Mouse (Mus musculus) layer of hippocampus, postnatal 14 days (tissue): Measurements from ENCODE around the gene Ckap2. TPM values are rescaled to one million over a fixed set of nuclear protein-coding genes. Genes with fewer than 3 reads are reported as not detected.

Source experiments
- DNase-seq, 2 experiments: peaks; one replicate each; pipeline ENCODE4 v3.0.0; 2021 to 2022; ENCODE audit warnings: low spot score in 2 of 2, mixed read lengths in 1 of 2
- long read RNA-seq, 2 experiments: library from polyadenylated mRNA; stranded (forward); transcript quantifications; one replicate each; pipeline ENCODE4 v2.0.0; 2021
- total RNA-seq, 2 experiments: library from RNA; stranded (reverse); gene quantifications; 2 replicates each; pipeline ENCODE4 v1.2.3; 2021

Gene Ckap2
- 1 to 10 TPM; 2.4 to 2.8 TPM for total RNA-seq
- long read RNA-seq, experiment 1, transcript Ckap2-201 (9 exons, 2,593 nt): major isoform, 5 of 5 reads
- long read RNA-seq, experiment 1, partial matches to known transcripts: 0 of 5 reads
- long read RNA-seq, experiment 1, other reads (novel, unspliced or antisense): 0 of 5 reads
- long read RNA-seq, experiment 2, partial matches to known transcripts: 1 of 3 reads
- long read RNA-seq, experiment 2, other reads (novel, unspliced or antisense): 0 of 3 reads

GRCm38 (mm10) chr8:22185431-22186397, at the start of gene Ckap2:
TSS of gene Ckap2 (minus strand) at chr8:22185819.
- DNase-seq: peak; percentile 84 to 88

DNA sequence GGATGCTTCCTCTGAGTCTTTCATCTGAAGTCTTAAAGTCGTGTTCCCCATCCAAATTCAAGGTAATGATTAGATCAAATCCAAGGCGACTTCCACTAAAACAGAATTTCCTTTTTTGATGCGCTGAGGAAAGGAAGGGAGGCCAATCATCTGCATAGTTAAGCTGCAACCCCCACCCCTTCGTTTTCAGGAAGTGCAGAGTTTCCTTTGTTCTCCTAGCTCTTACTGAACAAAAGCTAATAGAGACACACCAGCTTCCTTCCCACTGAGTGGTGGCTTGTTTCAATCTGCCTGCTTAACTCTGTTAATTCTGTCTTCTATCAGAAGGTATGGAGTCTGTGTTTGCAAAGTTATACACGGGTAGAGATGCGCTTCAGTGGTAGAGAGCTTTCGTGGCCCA, 43.0 kb upstream of the Ckap2 start:
- no peak for DNase-seq

GRCm38 (mm10) chr8:22227061-22227877, 41.6 kb upstream of the Ckap2 start, which contains the start of gene Thsd1:
TSS of gene Thsd1 (plus strand) at chr8:22227313.
- no peak for DNase-seq

- DNase-seq: no peak
Observed at GRCm38 (mm10) chr8:22226361-22226760, 40.7 kb upstream of the Ckap2 start.

- DNase-seq: no peak
Observed at GRCm38 (mm10) chr8:22214826-22215225, 29.2 kb upstream of the Ckap2 start.

GRCm38 (mm10) chr8:22209012-22209411, 23.4 kb upstream of the Ckap2 start:
- DNase-seq: no peak

DNA sequence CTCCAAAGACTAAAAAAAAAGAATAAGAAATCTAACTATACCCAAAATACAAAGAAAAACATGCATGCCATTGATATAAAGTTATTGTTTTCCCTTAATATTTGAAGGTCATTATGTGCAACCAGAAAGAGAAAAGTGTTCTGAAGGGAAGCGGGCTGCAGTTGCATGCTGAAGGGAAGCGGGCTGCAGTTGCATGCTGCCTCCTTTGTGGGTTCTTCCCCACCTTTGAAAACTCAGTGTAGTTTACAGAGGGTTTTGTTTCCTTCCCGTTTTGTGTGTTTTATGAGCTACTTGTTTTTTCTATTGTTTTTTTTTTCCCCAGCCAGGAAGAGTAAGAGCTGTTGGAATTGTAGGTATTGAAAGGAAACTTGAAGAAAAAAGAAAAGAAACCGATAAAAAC, 21.9 kb upstream of the Ckap2 start:
- no peak for DNase-seq

- no peak for DNase-seq
Observed at GRCm38 (mm10) chr8:22199481-22199880, 13.9 kb upstream of the Ckap2 start.

DNA sequence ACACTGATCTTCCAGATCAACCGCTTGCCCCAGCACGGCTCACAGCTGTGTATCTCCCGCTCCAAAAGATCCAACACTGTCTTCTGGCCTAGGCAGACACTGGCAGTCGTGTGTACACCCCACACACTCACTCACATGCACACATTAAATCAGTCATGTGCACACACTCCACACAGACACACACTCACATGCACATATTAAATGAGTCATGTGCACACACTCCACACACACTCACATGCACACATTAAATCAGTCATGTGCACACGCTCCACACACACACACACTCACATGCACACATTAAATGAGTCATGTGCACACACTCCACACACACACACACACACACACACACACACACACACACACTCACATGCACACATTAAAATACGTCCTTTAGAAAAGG, 12.3 kb upstream of the Ckap2 start:
- no peak for DNase-seq

- DNase-seq: no peak
Observed at GRCm38 (mm10) chr8:22193432-22194010, 7.9 kb upstream of the Ckap2 start.

DNA sequence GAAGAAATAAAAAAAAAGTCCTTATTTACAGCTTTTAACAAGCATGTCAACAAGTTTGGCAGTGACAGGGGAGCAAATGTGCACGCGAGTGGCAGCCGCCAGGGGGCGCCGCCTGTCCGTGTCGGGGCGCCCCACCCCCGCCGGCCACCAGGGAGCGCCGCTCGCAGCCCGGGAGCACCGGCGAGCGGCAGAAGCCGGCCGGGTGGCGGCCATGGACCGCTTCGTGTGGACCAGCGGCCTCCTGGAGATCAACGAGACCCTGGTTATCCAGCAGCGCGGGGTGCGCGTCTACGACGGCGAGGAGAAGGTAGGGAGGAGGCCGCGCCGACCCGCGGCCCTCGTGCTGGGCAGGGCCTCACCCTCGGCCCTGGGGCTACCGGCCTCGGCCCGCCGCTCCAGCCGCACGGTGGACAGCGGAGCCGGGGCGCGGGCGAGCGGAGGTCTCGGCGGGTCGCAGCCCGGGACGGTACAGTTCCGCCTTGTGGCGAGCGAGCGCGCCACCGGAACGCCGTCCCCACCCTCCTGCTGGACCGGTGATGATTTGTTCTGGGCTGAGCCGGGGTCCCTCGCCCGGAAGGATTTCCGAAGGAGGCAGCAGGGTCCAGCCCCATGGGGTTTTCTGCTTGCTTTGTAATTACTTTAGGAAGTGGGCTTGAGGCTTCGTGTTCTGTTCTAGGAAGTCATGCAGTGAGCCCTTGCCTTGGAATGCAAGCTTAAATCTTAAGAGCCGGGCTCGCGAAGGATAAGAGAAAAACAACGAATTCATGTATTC, 7.2 kb upstream of the Ckap2 start, which contains the start of gene Vps36:
Gene Vps36 (plus strand): TSS at position 150 of the 772 bp plus-strand sequence.
- DNase-seq: peak; percentile 87 to 90

- no peak for DNase-seq
Observed at GRCm38 (mm10) chr8:22184884-22185283, 735 bp downstream of the Ckap2 start.

- DNase-seq: no peak
Observed at GRCm38 (mm10) chr8:22175966-22176365, 9.7 kb downstream of the Ckap2 start.

- no peak for DNase-seq
Observed at GRCm38 (mm10) chr8:22169167-22169566, 16.5 kb downstream of the Ckap2 start.

DNA sequence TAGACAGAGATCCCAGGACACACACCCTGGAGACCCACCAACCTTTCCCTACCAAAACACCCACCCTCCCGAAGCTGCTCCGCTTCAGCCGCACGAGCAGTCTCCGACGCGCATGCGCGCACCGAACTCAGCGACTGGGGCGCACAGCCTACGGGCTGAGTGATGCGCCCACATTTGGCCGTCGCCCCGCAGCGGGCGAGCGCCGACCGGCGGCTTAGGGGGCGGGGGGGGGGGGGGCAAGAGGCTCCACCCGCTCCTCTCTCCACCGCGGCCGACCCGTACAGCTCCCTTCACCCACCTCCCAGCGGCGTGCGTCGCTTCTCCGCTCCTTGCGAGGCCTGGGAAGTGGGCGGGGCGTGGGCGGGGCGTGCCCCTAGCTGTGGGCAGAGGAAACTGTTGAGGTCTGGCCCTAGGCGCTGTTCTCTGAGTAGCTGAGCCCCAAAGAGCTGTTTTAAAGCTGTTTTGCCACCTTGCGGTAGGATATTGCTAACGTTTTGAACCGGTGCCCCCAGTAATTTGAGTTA, 19.5 kb downstream of the Ckap2 start, which contains the start of gene Nek3:
Gene Nek3 (minus strand): TSS at position 356 of the 524 bp plus-strand sequence.
- DNase-seq: peak; percentile 77 to 87

GRCm38 (mm10) chr8:22165251-22166079, 20.2 kb downstream of the Ckap2 start:
- no peak for DNase-seq

- no peak for DNase-seq
Observed at GRCm38 (mm10) chr8:22164431-22164830, 21.2 kb downstream of the Ckap2 start.

DNA sequence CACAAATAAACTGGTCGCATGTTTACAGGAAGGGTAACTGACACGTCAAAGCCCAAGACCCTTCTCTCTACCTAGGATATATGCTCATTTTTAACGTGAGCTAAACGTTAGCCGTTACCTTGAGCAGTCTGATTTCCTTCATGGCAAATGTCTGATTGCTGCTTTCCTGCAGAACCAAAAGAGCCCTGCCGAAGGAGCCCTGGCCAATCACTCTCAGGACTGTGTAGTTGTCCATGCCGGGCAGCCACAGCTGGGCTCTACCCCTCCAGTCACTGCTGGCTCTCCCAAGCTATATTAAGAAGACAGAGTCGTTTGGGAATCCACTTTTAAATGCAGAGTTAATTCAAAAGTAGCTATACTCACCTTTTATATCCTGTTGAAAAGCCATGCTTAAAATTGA, 23.4 kb downstream of the Ckap2 start:
- DNase-seq: no peak

DNA sequence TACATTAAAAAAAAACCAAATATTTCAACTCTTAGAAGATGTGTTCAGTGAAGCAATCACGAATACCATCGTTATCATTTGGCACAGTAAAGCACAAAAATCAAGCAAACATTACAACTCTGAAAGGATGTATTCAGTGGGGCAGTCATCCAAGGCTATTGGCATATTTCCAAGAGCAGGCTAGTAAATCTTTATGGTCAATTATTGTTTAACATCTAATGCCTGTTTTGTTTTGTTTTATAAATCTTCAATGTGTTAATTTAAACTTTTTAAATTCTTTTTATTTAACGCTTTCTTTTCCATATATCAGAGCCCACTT, 35.3 kb downstream of the Ckap2 start:
- no peak for DNase-seq
